ENCODE assay signal across 10 mouse cellular contexts in genomic region chr2:115483418-115484288, GRCm38 (mm10).
DNase-seq lines count a peak whose midpoint lies in the region; ATAC-seq and TF ChIP-seq lines count a peak whose summit lies in the region.
"Had no signal": no experiment of that assay in that cellular context is flagged by ENCODE, and none has a peak within 500 bp of the region (broad histone marks: within the 10 kb centered on the region; RNA-seq: fewer than 3 reads in every experiment).

No protein-coding gene starts in this region.

- peaks cover 9% of the 10 kb centered on the region; the same call in 1 of the 2 replicates for H3K4me1 ChIP-seq in embryonic facial prominence, embryonic 12.5 days
- H3K4me1 ChIP-seq in kidney, embryonic 16.5 days (ENCODE audit: insufficient read depth, low read length): peaks cover 20% of the 10 kb centered on the region
- H3K4me1 ChIP-seq: liver, embryonic 13.5 days had no signal

- no peak overlapping the region for H3K4me2 ChIP-seq in embryonic facial prominence, embryonic 12.5 days (replicated peaks)
- H3K4me2 ChIP-seq in kidney, embryonic 16.5 days (replicated peaks; ENCODE audit: low read depth, low read length): peak overlapping the region; percentile 32
- H3K4me2 ChIP-seq: forebrain, embryonic 15.5 days; liver, embryonic 13.5 days had no signal

- no peaks in the 10 kb centered on the region for H3K9me3 ChIP-seq in embryonic facial prominence, embryonic 12.5 days
- no peaks in the 10 kb centered on the region; the same call in 1 of the 2 replicates for H3K9me3 ChIP-seq in kidney, embryonic 16.5 days (ENCODE audit: low read length)
- H3K9me3 ChIP-seq: forebrain, embryonic 15.5 days; liver, embryonic 13.5 days had no signal

- no peak overlapping the region for H3K4me3 ChIP-seq in embryonic facial prominence, embryonic 12.5 days
- no peak overlapping the region for H3K4me3 ChIP-seq in kidney, embryonic 16.5 days (ENCODE audit: low read length)
- H3K4me3 ChIP-seq: forebrain, embryonic 15.5 days; liver, embryonic 13.5 days had no signal

- no peaks in the 10 kb centered on the region for H3K36me3 ChIP-seq in embryonic facial prominence, embryonic 12.5 days
- H3K36me3 ChIP-seq in kidney, embryonic 16.5 days (ENCODE audit: insufficient read depth, low read length): no peaks in the 10 kb centered on the region
- H3K36me3 ChIP-seq: forebrain, embryonic 15.5 days; liver, embryonic 13.5 days had no signal

- DNase-seq in brain, embryonic 14.5 days (ENCODE audit: low read depth): peak; percentile 28
- peak; percentile 71 to 86 for DNase-seq in lung, postnatal 4 days
- DNase-seq in B cell, adult 2 months: no peak
- no peak for DNase-seq in testis, postnatal 10 days (ENCODE audit: low spot score)
- DNase-seq in c-Kit-positive CD71-positive TER-119-positive erythroid progenitor cells, embryonic 14.5 days (ENCODE audit: low spot score): no peak
- DNase-seq: liver, embryonic 13.5 days had no signal

- peak; percentile 86 for ATAC-seq in embryonic facial prominence, embryonic 12.5 days (ENCODE audit: insufficient number of reproducible peaks, insufficient read depth, low FRiP score, low TSS enrichment)
- peak; percentile 99 for ATAC-seq in kidney, embryonic 16.5 days (ENCODE audit: low FRiP score, low TSS enrichment)
- ATAC-seq in granulocyte monocyte progenitor cell, adult 5-6 weeks (replicated peaks; ENCODE audit: poor library complexity, severe bottlenecking): no peak
- ATAC-seq: forebrain, embryonic 15.5 days had no signal

- TF ChIP-seq CTCF in brain, embryonic 14.5 days (IDR thresholded peaks at IDR 0.05; ENCODE audit: borderline replicate concordance, extremely low read depth, insufficient read depth, insufficient read length): no peak

- H3K27ac ChIP-seq in embryonic facial prominence, embryonic 12.5 days: peak overlapping the region; percentile 58
- H3K27ac ChIP-seq in kidney, embryonic 16.5 days (ENCODE audit: low read length): peak overlapping the region; percentile 86
- H3K27ac ChIP-seq: forebrain, embryonic 15.5 days; liver, embryonic 13.5 days had no signal

- WGBS in embryonic facial prominence, embryonic 12.5 days: 50% methylated on average over 13 of the region's 13 CpGs
- 23% methylated on average over 13 of the region's 13 CpGs for WGBS in kidney, embryonic 16.5 days

- no peak for TF ChIP-seq POLR2A in brain, embryonic 14.5 days (IDR thresholded peaks at IDR 0.05; ENCODE audit: borderline replicate concordance, extremely low read depth, insufficient read depth, insufficient read length, poor library complexity, severe bottlenecking)

- H3K9ac ChIP-seq in embryonic facial prominence, embryonic 12.5 days: no peak overlapping the region
- H3K9ac ChIP-seq in kidney, embryonic 16.5 days (replicated peaks; ENCODE audit: low read length): no peak overlapping the region
- H3K9ac ChIP-seq: forebrain, embryonic 15.5 days; liver, embryonic 13.5 days had no signal

- H3K27me3 ChIP-seq in embryonic facial prominence, embryonic 12.5 days: no peaks in the 10 kb centered on the region
- H3K27me3 ChIP-seq in kidney, embryonic 16.5 days (ENCODE audit: insufficient read depth, low read length): no peaks in the 10 kb centered on the region
- H3K27me3 ChIP-seq: forebrain, embryonic 15.5 days; liver, embryonic 13.5 days had no signal

Comparison
In these comparisons a context has a peak if more than half of its experiments do, and no peak if none do; other contexts are left out.
1. DNase-seq: peak in brain, embryonic 14.5 days (single experiment) and lung, postnatal 4 days (2 of 2); none in B cell, adult 2 months (0 of 2), testis, postnatal 10 days (single experiment) and c-Kit-positive CD71-positive TER-119-positive erythroid progenitor cells, embryonic 14.5 days (single experiment).